Mouse (Mus musculus): ENCODE results near the gene Jag2.

GRCm38 (mm10) chr12:112932647-112933046, 3.1 kb upstream of the Jag2 start:
- no peak for TF ChIP-seq CTCF (IDR thresholded peaks at IDR 0.05; ENCODE audit: low read depth)
- TF ChIP-seq EP300 (IDR thresholded peaks at IDR 0.05; ENCODE audit: low read depth): no peak
